Comparison of ENCODE assay signal across 9 mouse cellular contexts in genomic region chr12:33333914-33334313, GRCm38 (mm10).
A peak's percentile ranks its signal among the peaks of the same experiment; 100 is the strongest.
DNase-seq lines count a peak whose midpoint lies in the region; ATAC-seq and TF ChIP-seq lines count a peak whose summit lies in the region.
"Had no signal": no experiment of that assay in that cellular context is flagged by ENCODE, and none has a peak within 500 bp of the region (broad histone marks: within the 10 kb centered on the region; RNA-seq: fewer than 3 reads in every experiment).

No protein-coding gene starts in this region.

- ATAC-seq in forebrain, embryonic 13.5 days, result peak; percentile 71
- ATAC-seq in heart, postnatal 0 days (ENCODE audit: insufficient read depth, low read depth), result peak; percentile 68
- ATAC-seq in liver, embryonic 15.5 days (ENCODE audit: insufficient read depth), result peak; percentile 47; the same call in 1 of the 2 replicates
- peak; percentile 70 for ATAC-seq in neural tube, embryonic 14.5 days (ENCODE audit: low read depth)

- peak; percentile 70 to 78 for DNase-seq in CD8-positive naive resting alpha-beta T cell, adult 2 months (ENCODE audit: low read depth in 2 of 2, low spot score in 2 of 2)
- DNase-seq in c-Kit-positive CD71-negative TER-119-negative erythroid progenitor cells, embryonic 14.5 days (ENCODE audit: low read depth), result peak; percentile 67
- DNase-seq in heart, postnatal 0 days (ENCODE audit: low spot score), result peak; percentile 72
- DNase-seq in kidney, postnatal 36 days, result peak; percentile 86 to 93

- H3K9me3 ChIP-seq in forebrain, embryonic 13.5 days (replicated peaks), result no peaks in the 10 kb centered on the region
- H3K9me3 ChIP-seq in heart, postnatal 0 days (replicated peaks; ENCODE audit: control insufficient read depth, low read length), result no peaks in the 10 kb centered on the region
- no peaks in the 10 kb centered on the region for H3K9me3 ChIP-seq in liver, embryonic 15.5 days (replicated peaks)
- no peaks in the 10 kb centered on the region for H3K9me3 ChIP-seq in neural tube, embryonic 14.5 days (ENCODE audit: control insufficient read depth, low read length)
- H3K9me3 ChIP-seq: embryonic facial prominence, embryonic 15.5 days had no signal

- H3K27ac ChIP-seq in forebrain, embryonic 13.5 days, result no peak overlapping the region
- no peak overlapping the region for H3K27ac ChIP-seq in heart, postnatal 0 days (ENCODE audit: low read depth)
- peak overlapping the region; percentile 70 for H3K27ac ChIP-seq in liver, embryonic 15.5 days (replicated peaks)
- no peak overlapping the region for H3K27ac ChIP-seq in neural tube, embryonic 14.5 days (ENCODE audit: low read depth, low read length)
- H3K27ac ChIP-seq in testis, adult 2 months (ENCODE audit: control insufficient read depth, insufficient read depth, low read depth, low read length), result no peak overlapping the region
- H3K27ac ChIP-seq: embryonic facial prominence, embryonic 15.5 days had no signal

- H3K9ac ChIP-seq in forebrain, embryonic 13.5 days, result no peak overlapping the region
- H3K9ac ChIP-seq in heart, postnatal 0 days (replicated peaks; ENCODE audit: low read depth, low read length), result no peak overlapping the region
- no peak overlapping the region for H3K9ac ChIP-seq in liver, embryonic 15.5 days
- H3K9ac ChIP-seq in neural tube, embryonic 14.5 days (replicated peaks; ENCODE audit: low read depth, low read length), result no peak overlapping the region
- H3K9ac ChIP-seq: embryonic facial prominence, embryonic 15.5 days had no signal

- H3K4me1 ChIP-seq in forebrain, embryonic 13.5 days, result peaks cover 22% of the 10 kb centered on the region
- 0 out of 2 replicates have a peak, but pooled peaks cover 5% of the 10 kb centered on the region for H3K4me1 ChIP-seq in heart, postnatal 0 days (ENCODE audit: control insufficient read depth, insufficient read depth)
- peaks cover 49% of the 10 kb centered on the region for H3K4me1 ChIP-seq in liver, embryonic 15.5 days (replicated peaks)
- H3K4me1 ChIP-seq in neural tube, embryonic 14.5 days (ENCODE audit: control insufficient read depth, insufficient read depth, low read length), result 0 out of 2 replicates have a peak, but pooled peaks cover 3% of the 10 kb centered on the region
- peaks cover 8% of the 10 kb centered on the region for H3K4me1 ChIP-seq in testis, adult 2 months (ENCODE audit: control insufficient read depth, insufficient read depth, low read length)

- no peak for TF ChIP-seq POLR2A in testis, adult 2 months (IDR thresholded peaks at IDR 0.05; ENCODE audit: control insufficient read depth, low read depth, low read length)

- no peak overlapping the region for H3K4me3 ChIP-seq in forebrain, embryonic 13.5 days
- H3K4me3 ChIP-seq in heart, postnatal 0 days (ENCODE audit: low read depth, low read length), result no peak overlapping the region
- no peak overlapping the region for H3K4me3 ChIP-seq in liver, embryonic 15.5 days (replicated peaks)
- no peak overlapping the region for H3K4me3 ChIP-seq in neural tube, embryonic 14.5 days (ENCODE audit: low read depth, low read length)
- H3K4me3 ChIP-seq in testis, adult 2 months (ENCODE audit: control insufficient read depth, low read depth, low read length), result no peak overlapping the region
- H3K4me3 ChIP-seq: embryonic facial prominence, embryonic 15.5 days had no signal

- peak; percentile 96 for TF ChIP-seq CTCF in heart, postnatal 0 days (IDR thresholded peaks at IDR 0.05; ENCODE audit: low read depth)
- peak; percentile 88; the same call in 1 of the 2 replicates for TF ChIP-seq CTCF in testis, adult 2 months (IDR thresholded peaks at IDR 0.05; ENCODE audit: control insufficient read depth, insufficient read depth, insufficient replicate concordance, low read depth, low read length)

- no peak overlapping the region for H3K4me2 ChIP-seq in forebrain, embryonic 13.5 days
- H3K4me2 ChIP-seq in heart, postnatal 0 days (ENCODE audit: low read depth, low read length), result no peak overlapping the region
- no peak overlapping the region for H3K4me2 ChIP-seq in liver, embryonic 15.5 days
- no peak overlapping the region for H3K4me2 ChIP-seq in neural tube, embryonic 14.5 days (ENCODE audit: low read depth, low read length)
- H3K4me2 ChIP-seq: embryonic facial prominence, embryonic 15.5 days had no signal

- 29% methylated on average over 8 of the region's 8 CpGs for WGBS in forebrain, embryonic 13.5 days
- 13% methylated on average over 8 of the region's 8 CpGs for WGBS in heart, postnatal 0 days
- 21% methylated on average over 8 of the region's 8 CpGs for WGBS in liver, embryonic 15.5 days (ENCODE audit: insufficient replicate concordance)
- 29% methylated on average over 8 of the region's 8 CpGs for WGBS in neural tube, embryonic 14.5 days

- H3K27me3 ChIP-seq in forebrain, embryonic 13.5 days, result no peaks in the 10 kb centered on the region
- no peaks in the 10 kb centered on the region for H3K27me3 ChIP-seq in heart, postnatal 0 days (ENCODE audit: control insufficient read depth, insufficient read depth, low read length)
- no peaks in the 10 kb centered on the region for H3K27me3 ChIP-seq in liver, embryonic 15.5 days
- no peaks in the 10 kb centered on the region for H3K27me3 ChIP-seq in neural tube, embryonic 14.5 days (ENCODE audit: control insufficient read depth, insufficient read depth, low read length)
- H3K27me3 ChIP-seq in testis, adult 2 months (ENCODE audit: control insufficient read depth, insufficient read depth, low read length), result no peaks in the 10 kb centered on the region
- H3K27me3 ChIP-seq: embryonic facial prominence, embryonic 15.5 days had no signal

- TF ChIP-seq EP300 in heart, postnatal 0 days (IDR thresholded peaks at IDR 0.05; ENCODE audit: low read depth), result no peak

- H3K36me3 ChIP-seq in forebrain, embryonic 13.5 days (ENCODE audit: poor library complexity, severe bottlenecking), result no peaks in the 10 kb centered on the region
- H3K36me3 ChIP-seq in heart, postnatal 0 days (replicated peaks; ENCODE audit: control insufficient read depth, insufficient read depth, low read length), result no peaks in the 10 kb centered on the region
- H3K36me3 ChIP-seq in liver, embryonic 15.5 days (replicated peaks), result peaks cover 67% of the 10 kb centered on the region
- H3K36me3 ChIP-seq in neural tube, embryonic 14.5 days (ENCODE audit: control insufficient read depth, insufficient read depth, low read length), result no peaks in the 10 kb centered on the region
- H3K36me3 ChIP-seq in testis, adult 2 months (ENCODE audit: control insufficient read depth, insufficient read depth, low read length), result no peaks in the 10 kb centered on the region
- H3K36me3 ChIP-seq: embryonic facial prominence, embryonic 15.5 days had no signal
